Mouse (Mus musculus): ENCODE measurements around the gene Syt10. TPM values are rescaled to one million over a fixed set of nuclear protein-coding genes. Genes with fewer than 3 reads are reported as not detected.

Syt10 gene
- polyA plus RNA-seq, 1 experiment from 2014 or later: 0.41 TPM

Small RNAs within 50 kb of the gene (microRNA-seq; reads per million reads assigned to microRNA genes)
- gene Gm24643: not detected

Other genes starting within 250 kb of the Syt10 start
- gene Rabl2, start 249.9 kb downstream of the Syt10 start, polyA plus RNA-seq (2015; fragmentation: Nextera tagmentation; extraction: Ambion mirVana): 34.6 and 35.2 TPM in 2 replicates